Mouse (Mus musculus): ENCODE data around the gene 1700001K19Rik. TPM values are rescaled to one million over a fixed set of nuclear protein-coding genes. Genes with fewer than 3 reads are reported as not detected.

1700001K19Rik gene
- total and polyA plus RNA-seq, 2 experiments from 2014 or later, result not detected

- no peak overlapping the region for H3K27ac ChIP-seq (ENCODE audit: low read depth, low read length)
- no peak for TF ChIP-seq CTCF (IDR thresholded peaks at IDR 0.05; ENCODE audit: low read depth)
- no peaks in the 10 kb centered on the region for H3K9me3 ChIP-seq (ENCODE audit: low read length)
- H3K4me3 ChIP-seq (ENCODE audit: low read depth, low read length), result no peak overlapping the region
- H3K4me1 ChIP-seq (ENCODE audit: insufficient read depth), result no peaks in the 10 kb centered on the region
- peaks cover 92% of the 10 kb centered on the region for H3K36me3 ChIP-seq (ENCODE audit: insufficient read depth)
- H3K27me3 ChIP-seq (ENCODE audit: insufficient read depth, low read length), result no peaks in the 10 kb centered on the region
- no peak overlapping the region for H3K9ac ChIP-seq
- H3K4me2 ChIP-seq (ENCODE audit: low read depth), result no peak overlapping the region
- DNase-seq (no peak), ATAC-seq (no peak)
- WGBS, result 87% methylated on average over 8 of the region's 8 CpGs
These were observed 32.2 kb downstream of the 1700001K19Rik start for GRCm38 (mm10) chr12:110650241-110650641.

- H3K4me1 ChIP-seq (ENCODE audit: insufficient read depth), result no peaks in the 10 kb centered on the region
- H3K36me3 ChIP-seq (ENCODE audit: insufficient read depth), result peaks cover 99% of the 10 kb centered on the region
- no peak overlapping the region for H3K4me3 ChIP-seq (ENCODE audit: low read depth, low read length)
- no peak overlapping the region for H3K4me2 ChIP-seq (ENCODE audit: low read depth)
- ATAC-seq (no peak), DNase-seq (no peak)
- no peak for TF ChIP-seq CTCF (IDR thresholded peaks at IDR 0.05; ENCODE audit: low read depth)
- H3K9me3 ChIP-seq (ENCODE audit: low read length), result no peaks in the 10 kb centered on the region
- no peak overlapping the region for H3K9ac ChIP-seq
- no peaks in the 10 kb centered on the region for H3K27me3 ChIP-seq (ENCODE audit: insufficient read depth, low read length)
- no peak overlapping the region for H3K27ac ChIP-seq (ENCODE audit: low read depth, low read length)
- 94% methylated on average over 13 of the region's 13 CpGs for WGBS
These were observed 44.8 kb downstream of the 1700001K19Rik start for GRCm38 (mm10) chr12:110637507-110638114.

- H3K27me3 ChIP-seq (ENCODE audit: insufficient read depth, low read length), result no peaks in the 10 kb centered on the region
- no peaks in the 10 kb centered on the region for H3K9me3 ChIP-seq (ENCODE audit: low read length)
- no peak overlapping the region for H3K4me2 ChIP-seq (ENCODE audit: low read depth)
- no peak overlapping the region for H3K9ac ChIP-seq
- no peak overlapping the region for H3K27ac ChIP-seq (ENCODE audit: low read depth, low read length)
- 95% methylated on average over 12 of the region's 12 CpGs for WGBS
- H3K36me3 ChIP-seq (ENCODE audit: insufficient read depth), result peaks cover 99% of the 10 kb centered on the region
- no peak for ATAC-seq
- H3K4me3 ChIP-seq (ENCODE audit: low read depth, low read length), result no peak overlapping the region
- no peak for TF ChIP-seq CTCF (IDR thresholded peaks at IDR 0.05; ENCODE audit: low read depth)
- no peaks in the 10 kb centered on the region for H3K4me1 ChIP-seq (ENCODE audit: insufficient read depth)
- DNase-seq, result no peak
These were observed 46.1 kb downstream of the 1700001K19Rik start for GRCm38 (mm10) chr12:110636293-110636692.

- ATAC-seq (no peak), DNase-seq (no peak)
- Histone ChIP-seq H3K36me3 (ENCODE audit: insufficient read depth) (peaks cover 99% of the 10 kb centered on the region), H3K9ac (no peak overlapping the region), H3K4me2 (ENCODE audit: low read depth) (no peak overlapping the region), H3K27me3 (ENCODE audit: insufficient read depth, low read length) (no peaks in the 10 kb centered on the region), H3K4me3 (ENCODE audit: low read depth, low read length) (no peak overlapping the region), H3K27ac (ENCODE audit: low read depth, low read length) (no peak overlapping the region), H3K9me3 (ENCODE audit: low read length) (no peaks in the 10 kb centered on the region), H3K4me1 (ENCODE audit: insufficient read depth) (no peaks in the 10 kb centered on the region)
- no peak for TF ChIP-seq CTCF (IDR thresholded peaks at IDR 0.05; ENCODE audit: low read depth)
- WGBS, result 96% methylated on average over 11 of the region's 11 CpGs
These were observed 52.4 kb downstream of the 1700001K19Rik start for GRCm38 (mm10) chr12:110630056-110630455.

Small RNA genes lying within 50 kb of the gene (microRNA-seq; reads per million reads assigned to microRNA genes)
- gene Gm27299, result 0 reads per million in 2 experiments

Other genes with a start within 250 kb of the 1700001K19Rik start
- gene Ppp2r5c, start 235.5 kb downstream of the 1700001K19Rik start, total RNA-seq (2014; rRNA removed), result 171 and 191 TPM in 2 replicates
- gene Ppp2r5c, start 235.5 kb downstream of the 1700001K19Rik start, polyA plus RNA-seq (2015; fragmentation: Nextera tagmentation; extraction: Ambion mirVana), result 147 and 169 TPM in 2 replicates
- gene Dync1h1, start 81.2 kb downstream of the 1700001K19Rik start, total RNA-seq (2014; rRNA removed), result 253 and 275 TPM in 2 replicates
- 45.4 and 54.6 TPM in 2 replicates for gene Dync1h1, start 81.2 kb downstream of the 1700001K19Rik start, polyA plus RNA-seq (2015; fragmentation: Nextera tagmentation; extraction: Ambion mirVana)
- 703 and 720 TPM in 2 replicates for gene Hsp90aa1, start 20.1 kb upstream of the 1700001K19Rik start, total RNA-seq (2014; rRNA removed)
- gene Hsp90aa1, start 20.1 kb upstream of the 1700001K19Rik start, polyA plus RNA-seq (2015; fragmentation: Nextera tagmentation; extraction: Ambion mirVana), result 1,123 and 1,324 TPM in 2 replicates
- 33.3 and 40.3 TPM in 2 replicates for gene Wdr20, start 55.3 kb upstream of the 1700001K19Rik start, total RNA-seq (2014; rRNA removed)
- 12.3 and 17.0 TPM in 2 replicates for gene Wdr20, start 55.3 kb upstream of the 1700001K19Rik start, polyA plus RNA-seq (2015; fragmentation: Nextera tagmentation; extraction: Ambion mirVana)
- gene Mok, start 158.3 kb upstream of the 1700001K19Rik start, total RNA-seq (2014; rRNA removed), result 12.8 and 20.5 TPM in 2 replicates
- 20.6 and 22.1 TPM in 2 replicates for gene Mok, start 158.3 kb upstream of the 1700001K19Rik start, polyA plus RNA-seq (2015; fragmentation: Nextera tagmentation; extraction: Ambion mirVana)
- 4.5 and 5.9 TPM in 2 replicates for gene Zfp839, start 167.6 kb upstream of the 1700001K19Rik start, total RNA-seq (2014; rRNA removed)
- 0.63 and 2.4 TPM in 2 replicates for gene Zfp839, start 167.6 kb upstream of the 1700001K19Rik start, polyA plus RNA-seq (2015; fragmentation: Nextera tagmentation; extraction: Ambion mirVana)
- 93.6 and 116 TPM in 2 replicates for gene Cinp, start 206.5 kb upstream of the 1700001K19Rik start, total RNA-seq (2014; rRNA removed)
- 82.2 and 92.3 TPM in 2 replicates for gene Cinp, start 206.5 kb upstream of the 1700001K19Rik start, polyA plus RNA-seq (2015; fragmentation: Nextera tagmentation; extraction: Ambion mirVana)
- gene Tecpr2, start 206.6 kb upstream of the 1700001K19Rik start, total RNA-seq (2014; rRNA removed), result 20.8 and 25.6 TPM in 2 replicates
- gene Tecpr2, start 206.6 kb upstream of the 1700001K19Rik start, polyA plus RNA-seq (2015; fragmentation: Nextera tagmentation; extraction: Ambion mirVana), result 3.4 and 5.6 TPM in 2 replicates

Measured in forebrain, postnatal 0 days (tissue).